In genomic region chr12:8443253-8443661, GRCm38 (mm10) we compare ENCODE assay signal across 11 mouse cellular contexts. TPM values are rescaled to one million over a fixed set of nuclear protein-coding genes. Genes with fewer than 3 reads are reported as not detected.
DNase-seq lines count a peak whose midpoint lies in the region; TF ChIP-seq lines count a peak whose summit lies in the region.
"Had no signal": no experiment of that assay in that cellular context is flagged by ENCODE, and none has a peak within 500 bp of the region (broad histone marks: within the 10 kb centered on the region; RNA-seq: fewer than 3 reads in every experiment).

No protein-coding gene starts in this region.

- no peak for TF ChIP-seq CTCF in left cerebral cortex, adult 2 months (IDR thresholded peaks at IDR 0.05)

- H3K27ac ChIP-seq in left cerebral cortex, adult 2 months = peak overlapping the region; percentile 37; the same call in 1 of the 2 replicates
- no peak overlapping the region for H3K27ac ChIP-seq in midbrain, embryonic 10.5 days (replicated peaks)
- H3K27ac ChIP-seq: forebrain, embryonic 15.5 days; limb, embryonic 13.5 days; neural tube, embryonic 12.5 days had no signal

- no peak overlapping the region for H3K4me3 ChIP-seq in left cerebral cortex, adult 2 months
- no peak overlapping the region for H3K4me3 ChIP-seq in midbrain, embryonic 10.5 days
- H3K4me3 ChIP-seq: forebrain, embryonic 15.5 days; limb, embryonic 13.5 days; neural tube, embryonic 12.5 days had no signal

- peaks cover 37% of the 10 kb centered on the region for H3K27me3 ChIP-seq in midbrain, embryonic 10.5 days (ENCODE audit: low read depth, poor library complexity, severe bottlenecking)
- H3K27me3 ChIP-seq: forebrain, embryonic 15.5 days; limb, embryonic 13.5 days; neural tube, embryonic 12.5 days had no signal

- H3K36me3 ChIP-seq in midbrain, embryonic 10.5 days = no peaks in the 10 kb centered on the region
- H3K36me3 ChIP-seq: forebrain, embryonic 15.5 days; limb, embryonic 13.5 days; neural tube, embryonic 12.5 days had no signal

- no peak for DNase-seq in left cerebral cortex, adult 2 months (ENCODE audit: extremely low spot score in 1 of 2, low spot score in 2 of 2)
- DNase-seq in left cerebral cortex, postnatal 14 days (ENCODE audit: low spot score in 2 of 2) = no peak
- peak; percentile 87 for DNase-seq in heart, adult 8-10 months (ENCODE audit: low spot score)
- peak; percentile 42 for DNase-seq in heart, postnatal 4 days
- DNase-seq in kidney, postnatal 4 days = peak; percentile 43 to 58
- no peak for DNase-seq in right cerebral cortex, adult 2 months (ENCODE audit: low spot score in 2 of 2)
- no peak for DNase-seq in midbrain, embryonic 10.5 days (ENCODE audit: low spot score)
- DNase-seq: right cerebral cortex, postnatal 25 days had no signal

- peaks cover 35% of the 10 kb centered on the region for H3K4me1 ChIP-seq in midbrain, embryonic 10.5 days
- H3K4me1 ChIP-seq: forebrain, embryonic 15.5 days; neural tube, embryonic 12.5 days had no signal

- intact Hi-C loops in left cerebral cortex, adult 2 months (cut with DNase I) = no loop called here
- intact Hi-C loops in left cerebral cortex, postnatal 14 days (cut with DNase I) = no loop called here

- WGBS in midbrain, embryonic 10.5 days = 87% methylated on average over 4 of the region's 4 CpGs

- H3K9me3 ChIP-seq in midbrain, embryonic 10.5 days (replicated peaks) = no peaks in the 10 kb centered on the region
- H3K9me3 ChIP-seq: forebrain, embryonic 15.5 days; limb, embryonic 13.5 days; neural tube, embryonic 12.5 days had no signal

RNA-seq across cellular contexts. Expression of gene Rhob, which starts 56.6 kb away (rescaled TPM):
- total RNA-seq in left cerebral cortex, adult 2 months (2021) = 100 to 1,000 TPM; 283 to 310 TPM
- total RNA-seq in left cerebral cortex, postnatal 14 days (2021) = 100 to 1,000 TPM; 287 to 352 TPM
- 100 to 1,000 TPM; 134 to 157 (median 146) TPM for total RNA-seq in heart, adult 8-10 months (2022)
- 100 to 1,000 TPM; 124 to 128 TPM for total RNA-seq in heart, postnatal 4 days (2021)
- polyA plus RNA-seq in midbrain, embryonic 10.5 days (2016; fragmentation: Nextera tagmentation; extraction: Ambion mirVana) = 30.0 and 30.1 TPM in 2 replicates

Comparison
In these comparisons a context has a peak if more than half of its experiments do, and no peak if none do; other contexts are left out.
1. DNase-seq: peak in heart, adult 8-10 months (single experiment), heart, postnatal 4 days (single experiment) and kidney, postnatal 4 days (2 of 2); none in left cerebral cortex, adult 2 months (0 of 2), left cerebral cortex, postnatal 14 days (0 of 2), right cerebral cortex, adult 2 months (0 of 2) and midbrain, embryonic 10.5 days (single experiment).